Mouse (Mus musculus): ENCODE measurements at regions not wholly inside any gene's neighbourhood (a gene's known extent, or its start where the extent isn't known, plus 50 kb on each side); places are given as distances from the start of the nearest gene placed in this dataset.

DNA sequence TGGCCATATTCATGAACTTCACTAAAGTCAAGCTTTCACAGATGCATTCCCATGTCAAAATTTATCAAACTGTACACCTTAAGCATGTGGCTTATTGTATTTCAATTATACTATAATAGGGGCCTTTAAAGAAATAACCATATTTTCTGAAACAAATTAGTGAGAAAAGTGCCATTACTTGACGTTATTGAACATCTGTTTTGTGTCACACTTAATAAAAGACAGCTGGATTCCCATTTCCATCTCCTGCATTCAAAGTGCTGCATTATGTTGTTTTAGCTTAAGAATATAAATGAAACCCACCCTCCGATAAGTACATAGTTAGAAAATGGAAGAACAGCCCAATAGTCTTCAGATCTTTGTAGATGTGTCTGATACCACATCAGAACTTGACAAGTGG lies 150.2 kb downstream of the Usp46 start:
- DNase-seq (ENCODE audit: low spot score in 2 of 2) = no peak

DNA sequence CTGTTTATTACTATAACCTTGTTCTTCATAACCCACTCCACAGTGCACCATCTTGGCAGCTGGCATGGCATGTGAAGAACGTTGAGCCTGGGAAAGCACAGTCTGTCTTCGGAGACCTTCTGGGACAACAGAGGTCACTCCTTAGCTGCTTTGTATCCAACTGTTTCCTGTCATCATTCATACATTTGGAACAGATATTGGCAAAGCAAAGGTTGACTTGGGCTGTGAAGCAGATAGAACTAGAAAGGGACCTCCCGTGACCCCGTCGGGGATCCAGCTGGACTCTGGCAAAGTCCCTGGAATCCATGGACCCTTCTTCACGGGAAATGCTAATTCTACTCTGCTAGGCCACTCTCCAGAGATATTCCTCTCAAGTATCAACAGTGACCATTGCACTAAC lies 148.3 kb downstream of the Usp46 start:
- DNase-seq (ENCODE audit: low spot score in 2 of 2) = no peak

DNA sequence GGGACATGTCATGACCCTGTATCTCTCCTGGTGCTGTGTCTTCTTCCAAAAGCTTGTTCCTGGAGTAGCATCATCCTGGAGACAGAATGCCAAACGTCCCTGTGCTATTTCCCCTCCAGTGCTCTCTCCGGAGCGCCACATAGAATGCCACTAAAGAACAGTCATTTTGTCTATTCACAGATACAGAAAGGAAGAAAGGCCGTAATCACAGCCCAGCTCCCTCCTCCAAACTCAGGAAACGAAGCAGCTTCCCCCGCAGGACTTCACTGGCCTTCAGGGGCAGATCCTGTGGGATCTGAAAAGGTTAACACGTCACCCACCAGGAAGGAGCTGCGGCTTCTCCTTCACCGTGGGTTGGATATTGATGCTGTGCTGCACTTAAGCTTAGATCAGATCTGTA lies 140.7 kb downstream of the Usp46 start:
- no peak for DNase-seq (ENCODE audit: low spot score in 2 of 2)

DNA sequence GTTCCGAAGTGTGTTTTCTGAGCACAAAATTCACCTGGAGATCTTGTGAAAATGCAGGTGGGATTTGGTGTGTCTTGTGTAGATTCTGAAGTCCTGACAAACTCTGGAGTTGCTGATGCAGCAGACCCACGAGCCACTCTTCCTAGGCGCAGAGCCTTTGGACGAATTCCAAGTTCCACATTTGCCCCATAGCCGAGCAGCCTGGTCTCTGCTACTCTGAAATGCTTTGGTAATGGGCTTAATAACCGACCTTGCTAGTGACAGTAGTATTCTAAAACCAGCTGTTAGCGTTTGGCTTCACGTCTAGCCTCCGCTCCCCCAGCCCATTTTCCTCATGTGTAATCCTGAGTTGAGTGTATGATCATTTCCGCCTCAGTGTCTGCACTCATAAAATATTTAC lies 139.5 kb downstream of the Usp46 start:
- no peak for DNase-seq (ENCODE audit: low spot score in 2 of 2)

DNA sequence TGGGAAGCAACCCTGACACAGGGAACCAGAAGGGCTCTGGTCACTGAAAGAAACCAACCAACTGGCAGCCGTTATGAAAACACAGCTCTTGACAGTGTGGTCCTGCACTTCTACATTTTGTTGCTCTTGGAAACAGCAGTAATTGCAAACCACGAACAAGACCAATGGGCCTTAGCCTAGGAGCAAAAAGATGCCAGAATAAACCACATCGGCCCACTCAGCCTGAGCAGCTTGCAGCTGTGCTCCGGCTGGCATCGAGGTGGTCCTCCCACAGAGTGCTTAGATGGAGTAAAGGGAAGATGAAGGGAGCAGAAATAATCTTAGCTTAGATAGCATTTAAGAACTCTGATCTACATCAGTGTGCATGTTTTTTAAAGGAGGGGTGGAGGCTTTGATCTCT lies 138.0 kb downstream of the Usp46 start:
- no peak for DNase-seq (ENCODE audit: low spot score in 2 of 2)

DNA sequence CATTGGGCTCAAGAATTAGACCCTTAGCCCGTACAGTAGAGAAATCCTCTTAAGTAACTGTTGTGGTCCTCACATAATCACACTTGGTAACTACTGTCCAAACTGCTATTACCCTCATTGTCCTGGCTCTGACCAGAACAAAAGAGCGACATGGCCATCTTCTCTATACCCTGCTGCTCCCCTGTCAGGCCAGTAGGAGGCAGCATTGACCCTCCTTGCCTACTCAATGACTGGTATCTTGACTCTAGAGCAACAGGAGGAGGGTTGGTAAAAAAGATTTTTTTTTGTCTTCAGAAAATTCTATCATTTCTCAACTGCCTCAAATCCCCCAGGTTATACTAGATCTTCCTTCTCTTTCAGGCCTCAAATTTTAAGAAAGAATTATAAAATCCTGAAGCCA lies 130.4 kb downstream of the Usp46 start:
- no peak for DNase-seq (ENCODE audit: low spot score in 2 of 2)

DNA sequence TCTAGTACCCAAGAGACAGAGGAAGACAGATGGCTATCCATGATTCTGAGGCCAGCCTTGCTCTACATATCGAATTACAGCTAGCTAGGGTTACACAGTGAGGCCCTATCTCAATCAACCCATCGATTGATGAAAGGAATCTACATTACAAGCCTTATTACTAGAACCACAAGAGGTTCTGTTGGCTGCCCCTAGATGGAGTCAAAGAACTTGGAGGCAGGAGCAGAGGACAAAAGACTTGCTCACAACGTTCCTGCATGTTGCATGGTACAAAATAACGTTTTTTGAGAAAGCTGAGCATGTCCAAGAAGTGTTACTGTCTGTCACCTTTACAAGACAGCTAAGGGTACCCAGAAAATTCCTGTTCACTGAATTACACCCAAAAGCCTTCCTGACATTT lies 129.8 kb downstream of the Usp46 start:
- no peak for DNase-seq (ENCODE audit: low spot score in 2 of 2)

DNA sequence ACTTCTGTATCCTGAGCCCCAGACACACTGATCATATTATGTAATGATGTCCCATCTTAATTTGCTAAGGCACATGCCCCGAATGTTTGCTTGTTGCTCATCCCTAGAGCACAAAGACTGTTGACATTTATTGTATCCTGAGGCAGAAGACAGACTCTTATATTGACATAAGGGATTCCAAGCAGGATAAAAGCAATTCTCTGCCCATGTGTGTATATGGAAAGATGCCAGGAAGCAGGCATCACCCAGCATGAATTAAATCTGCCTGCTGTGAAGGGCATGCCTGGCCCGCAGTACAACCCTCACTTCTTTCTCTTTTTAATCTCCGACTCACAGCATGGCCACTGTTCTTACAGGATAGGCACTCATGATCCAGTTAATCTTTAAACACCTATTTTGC lies 125.3 kb downstream of the Usp46 start:
- DNase-seq (ENCODE audit: low spot score in 2 of 2) = no peak

DNA sequence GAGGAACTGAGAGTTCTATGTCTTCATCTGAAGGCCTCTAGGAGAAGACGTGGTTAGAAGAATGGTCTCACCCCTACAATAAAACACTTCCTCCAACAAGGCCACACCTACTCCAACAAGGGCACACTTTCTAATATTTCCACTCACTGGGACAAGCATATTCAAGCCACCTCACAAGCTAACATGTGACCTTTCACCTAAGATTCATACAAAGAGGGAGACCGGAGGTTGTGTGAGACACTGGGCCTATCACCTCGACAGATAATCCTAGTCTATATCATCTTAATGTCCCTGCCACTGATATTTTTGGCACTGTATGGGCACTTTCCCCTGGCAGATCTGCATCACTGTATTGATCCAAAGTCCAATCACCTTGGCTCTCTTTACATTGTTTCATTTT lies 122.6 kb downstream of the Usp46 start:
- DNase-seq (ENCODE audit: low spot score in 2 of 2) = no peak

DNA sequence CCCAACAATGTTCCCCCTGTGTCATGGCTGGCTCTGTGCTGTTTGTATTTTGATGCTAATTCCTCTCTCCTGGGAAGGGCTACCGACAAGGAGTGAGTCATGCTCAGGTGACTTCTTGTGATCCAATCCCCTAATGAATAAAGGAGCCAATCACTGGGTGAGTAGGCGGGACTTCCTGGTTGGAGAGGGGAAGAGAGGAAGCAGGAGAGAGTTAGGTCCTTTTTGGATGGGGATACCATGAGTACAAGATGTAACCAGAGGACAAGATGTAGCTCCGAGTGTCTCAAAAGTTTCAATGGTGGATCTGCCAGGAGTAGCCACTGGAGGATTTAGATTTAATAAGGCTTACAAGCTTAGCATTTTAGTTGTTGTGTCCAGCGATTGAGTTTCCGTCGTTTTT lies 122.1 kb downstream of the Usp46 start:
- no peak for DNase-seq (ENCODE audit: low spot score in 2 of 2)

DNA sequence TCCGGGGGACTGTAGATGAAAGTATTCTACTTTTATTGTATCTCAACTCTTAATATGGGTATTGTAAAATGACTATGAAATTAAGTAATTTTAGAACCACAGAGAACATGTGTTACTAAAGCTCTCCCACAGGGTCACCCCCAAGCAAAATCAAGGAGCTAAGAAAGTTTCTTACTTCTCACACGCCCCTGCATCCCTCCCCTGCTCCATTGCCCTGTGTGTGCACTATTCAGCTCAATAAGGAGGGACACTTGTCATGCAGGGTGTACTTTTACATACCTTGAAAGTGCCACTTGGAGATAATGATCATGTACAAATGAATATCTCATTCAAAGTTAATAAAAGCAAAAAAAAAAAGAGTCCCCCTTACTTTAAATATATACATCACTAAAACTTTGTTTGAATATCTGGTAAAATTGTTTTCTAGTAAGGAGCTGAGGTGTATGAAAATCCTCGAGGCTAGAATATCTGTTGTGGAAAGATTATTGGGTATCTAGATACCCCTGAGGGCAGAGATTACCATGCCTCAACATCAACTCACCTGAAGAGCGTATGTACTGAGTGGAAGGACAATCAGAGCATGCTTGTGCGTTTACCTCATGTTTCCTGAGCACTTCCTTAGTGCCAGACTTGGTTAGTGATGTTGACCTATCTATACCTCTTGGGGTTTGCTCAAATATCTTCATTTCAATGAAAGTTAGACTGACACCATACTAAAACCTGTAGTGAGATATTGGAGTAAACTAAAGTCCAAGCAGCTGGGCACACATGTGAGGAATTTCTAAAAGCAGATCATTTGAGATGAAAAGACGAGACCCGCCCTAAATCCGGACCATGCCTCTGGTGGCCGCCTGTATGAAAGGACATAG lies 120.0 kb downstream of the Usp46 start:
- no peak for DNase-seq (ENCODE audit: low spot score in 2 of 2)
